In genomic region chr4:118261291-118261690, GRCm38 (mm10) we compare ENCODE assay signal across 8 mouse cellular contexts. TPM values are rescaled to one million over a fixed set of nuclear protein-coding genes. Genes with fewer than 3 reads are reported as not detected.
A peak's percentile ranks its signal among the peaks of the same experiment; 100 is the strongest.
DNase-seq lines count a peak whose midpoint lies in the region; ATAC-seq and TF ChIP-seq lines count a peak whose summit lies in the region.

No protein-coding gene starts in this region.

- H3K27ac ChIP-seq in gastrocnemius, adult 2 months = 0 out of 2 replicates have a peak overlapping the region, but pooled peaks have one; percentile 6
- no peak overlapping the region for H3K27ac ChIP-seq in CH12.LX (ENCODE audit: insufficient read depth, low read depth)
- peak overlapping the region; percentile 73 for H3K27ac ChIP-seq in forebrain, embryonic 16.5 days (ENCODE audit: low read length)
- no peak overlapping the region for H3K27ac ChIP-seq in liver, postnatal 0 days (ENCODE audit: low read depth)

- intact Hi-C loops in gastrocnemius, adult 2 months (cut with DNase I) = no loop called here
- intact Hi-C loops in gastrocnemius, postnatal 36 days (cut with DNase I) = no loop called here

- no peak for TF ChIP-seq CTCF in gastrocnemius, adult 2 months (IDR thresholded peaks at IDR 0.05)
- no peak for TF ChIP-seq CTCF in CH12.LX (conservative IDR thresholded peaks at IDR 0.05 in 1 of 2, IDR thresholded peaks at IDR 0.05 in 1 of 2; ENCODE audit: low read depth in 2 of 2, low read length in 2 of 2)
- TF ChIP-seq CTCF in liver, postnatal 0 days (IDR thresholded peaks at IDR 0.05; ENCODE audit: low read depth) = no peak

- H3K4me3 ChIP-seq in gastrocnemius, adult 2 months = peak overlapping the region; percentile 72
- no peak overlapping the region for H3K4me3 ChIP-seq in CH12.LX (replicated peaks in 1 of 3; ENCODE audit: low read depth in 2 of 3, low read length in 2 of 3, poor library complexity in 1 of 3)
- H3K4me3 ChIP-seq in forebrain, embryonic 16.5 days (replicated peaks; ENCODE audit: low read length) = peak overlapping the region; percentile 56
- no peak overlapping the region for H3K4me3 ChIP-seq in liver, postnatal 0 days (ENCODE audit: low read depth, low read length)

- ATAC-seq in forebrain, embryonic 16.5 days = peak; percentile 2; the same call in 1 of the 2 replicates
- ATAC-seq in liver, postnatal 0 days = 0 out of 2 replicates have a peak, but pooled peaks have one; percentile 9

- H3K9ac ChIP-seq in CH12.LX (ENCODE audit: insufficient read depth, low read depth) = no peak overlapping the region
- H3K9ac ChIP-seq in forebrain, embryonic 16.5 days (replicated peaks; ENCODE audit: low read depth, low read length) = peak overlapping the region; percentile 66
- no peak overlapping the region for H3K9ac ChIP-seq in liver, postnatal 0 days (replicated peaks)

- no peak for TF ChIP-seq RAD21 in CH12.LX (IDR thresholded peaks at IDR 0.05; ENCODE audit: low read depth, low read length)

- TF ChIP-seq EP300 in CH12.LX (IDR thresholded peaks at IDR 0.05; ENCODE audit: low read length) = no peak
- TF ChIP-seq EP300 in liver, postnatal 0 days (IDR thresholded peaks at IDR 0.05; ENCODE audit: low read depth) = no peak

- H3K36me3 ChIP-seq in CH12.LX (replicated peaks in 1 of 2; ENCODE audit: control insufficient read depth in 1 of 2, insufficient read depth in 1 of 2, low read length in 1 of 2) = no peaks in the 10 kb centered on the region
- no peaks in the 10 kb centered on the region for H3K36me3 ChIP-seq in forebrain, embryonic 16.5 days (ENCODE audit: control insufficient read depth, insufficient read depth)
- no peaks in the 10 kb centered on the region for H3K36me3 ChIP-seq in liver, postnatal 0 days (replicated peaks; ENCODE audit: insufficient read depth, low read length)

- TF ChIP-seq POLR2A in CH12.LX (IDR thresholded peaks at IDR 0.05; ENCODE audit: low read depth, low read length) = no peak

- no peaks in the 10 kb centered on the region for H3K79me2 ChIP-seq in CH12.LX (replicated peaks; ENCODE audit: control insufficient read depth, extremely low read depth, insufficient read depth, poor library complexity, severe bottlenecking)

- H3K4me2 ChIP-seq in CH12.LX (ENCODE audit: insufficient read depth, low read depth, poor library complexity, severe bottlenecking) = 0 out of 2 replicates have a peak overlapping the region, but pooled peaks have one; percentile 75
- H3K4me2 ChIP-seq in forebrain, embryonic 16.5 days (ENCODE audit: low read length) = peak overlapping the region; percentile 77
- H3K4me2 ChIP-seq in liver, postnatal 0 days (ENCODE audit: low read depth, low read length) = peak overlapping the region; percentile 71; the same call in 1 of the 2 replicates

- no peaks in the 10 kb centered on the region for H3K9me3 ChIP-seq in CH12.LX (replicated peaks; ENCODE audit: low read length)
- no peaks in the 10 kb centered on the region for H3K9me3 ChIP-seq in forebrain, embryonic 16.5 days (ENCODE audit: control insufficient read depth, low read length)
- H3K9me3 ChIP-seq in liver, postnatal 0 days (ENCODE audit: low read length) = no peaks in the 10 kb centered on the region

- no peak for DNase-seq in gastrocnemius, adult 2 months
- no peak for DNase-seq in gastrocnemius, postnatal 36 days
- no peak for DNase-seq in CH12.LX (ENCODE audit: extremely low read depth)
- no peak for DNase-seq in liver, postnatal 0 days
- no peak for DNase-seq in c-Kit-positive CD71-positive TER-119-positive erythroid progenitor cells, embryonic 14.5 days (ENCODE audit: low spot score)
- DNase-seq in layer of hippocampus, adult 18-20 months (ENCODE audit: low spot score in 2 of 2) = no peak
- DNase-seq in lung, postnatal 10 days = no peak

- peaks cover 0 to 5% of the 10 kb centered on the region in 2 experiments; a peak in 2 of 4 replicates for H3K4me1 ChIP-seq in CH12.LX (ENCODE audit: control insufficient read depth in 1 of 2, insufficient read depth in 2 of 2)
- peaks cover 53% of the 10 kb centered on the region for H3K4me1 ChIP-seq in forebrain, embryonic 16.5 days (replicated peaks; ENCODE audit: control insufficient read depth, insufficient read depth, low read length)
- peaks cover 13% of the 10 kb centered on the region for H3K4me1 ChIP-seq in liver, postnatal 0 days (ENCODE audit: insufficient read depth)

- H3K27me3 ChIP-seq in CH12.LX (replicated peaks) = peaks cover 98% of the 10 kb centered on the region
- no peaks in the 10 kb centered on the region for H3K27me3 ChIP-seq in forebrain, embryonic 16.5 days (replicated peaks; ENCODE audit: control insufficient read depth, insufficient read depth, low read length)
- no peaks in the 10 kb centered on the region for H3K27me3 ChIP-seq in liver, postnatal 0 days (ENCODE audit: insufficient read depth, low read length)

- dilution Hi-C loops in CH12.LX (cut with MboI; ENCODE audit: extremely low pct_ligation_motif_present, extremely low pct_unique_long_range_greater_than_20kb, low sequenced_read_pairs) = no loop called here

- in situ Hi-C loops in CH12.LX (cut with MboI; ENCODE audit: low pct_ligation_motif_present, low pct_unique_long_range_greater_than_20kb, low sequenced_read_pairs) = no loop called here

- 22% methylated on average over 5 of the region's 5 CpGs for WGBS in forebrain, embryonic 16.5 days
- 32% methylated on average over 5 of the region's 5 CpGs for WGBS in liver, postnatal 0 days (ENCODE audit: insufficient replicate concordance)

TF ChIP-seq in CH12.LX, 34 proteins besides CTCF, POLR2A, EP300 and RAD21:
- TF ChIP-seq PAX5 (IDR thresholded peaks at IDR 0.05; ENCODE audit: low read length) (no peak), JUN (IDR thresholded peaks at IDR 0.05; ENCODE audit: insufficient read depth, low read depth, low read length) (no peak), USF1 (IDR thresholded peaks at IDR 0.05; ENCODE audit: low read depth, low read length) (no peak), HCFC1 (IDR thresholded peaks at IDR 0.05; ENCODE audit: low read depth, low read length) (no peak), USF2 (conservative IDR thresholded peaks at IDR 0.05; ENCODE audit: low read depth, low read length) (no peak), NELFE (IDR thresholded peaks at IDR 0.05; ENCODE audit: low read depth, low read length) (no peak)

RNA-seq across cellular contexts. Expression of gene Ptprf, which starts 29.9 kb away (rescaled TPM):
- total RNA-seq in gastrocnemius, adult 2 months (2021) = 1 to 10 TPM; 1.5 to 2.5 TPM
- total RNA-seq in gastrocnemius, postnatal 36 days (2021) = 1 to 10 TPM; 2.7 to 3.0 TPM
- 0.13 and 0.21 TPM in 2 replicates for total RNA-seq in CH12.LX (2012; rRNA removed)
- total RNA-seq in CH12.LX (2014; rRNA removed) = not detected in 2 replicates
- polyA plus RNA-seq in CH12.LX (2012; ENCODE audit: insufficient read length, low read depth) = 0.11 and 0.14 TPM in 2 replicates
- 77.0 and 81.6 TPM in 2 replicates for polyA plus RNA-seq in forebrain, embryonic 16.5 days (2015; fragmentation: Nextera tagmentation; extraction: Ambion mirVana)
- polyA plus RNA-seq in liver, postnatal 0 days (2015; fragmentation: Nextera tagmentation; extraction: Ambion mirVana) = 10.3 and 11.8 TPM in 2 replicates
- total RNA-seq in layer of hippocampus, adult 18-20 months (2021) = 10 to 100 TPM; 67.6 to 77.5 TPM

Comparison
In these comparisons a context has a peak if more than half of its experiments do, and no peak if none do; other contexts are left out.
1. H3K27ac ChIP-seq: peak in gastrocnemius, adult 2 months (single experiment) and forebrain, embryonic 16.5 days (single experiment); none in CH12.LX (single experiment) and liver, postnatal 0 days (single experiment).
2. H3K4me3 ChIP-seq: peak in gastrocnemius, adult 2 months (single experiment) and forebrain, embryonic 16.5 days (single experiment); none in CH12.LX (0 of 3) and liver, postnatal 0 days (single experiment).
3. RNA of gene Ptprf, which starts 29.9 kb away (total RNA-seq): 67.6 to 77.5 TPM in layer of hippocampus, adult 18-20 months; 2.7 to 3.0 TPM in gastrocnemius, postnatal 36 days, 1.5 to 2.5 TPM in gastrocnemius, adult 2 months and 0.13 to 0.21 TPM in CH12.LX; every median in the first group is over 10 times any median in the second.
4. Peak in every context shown above with its lines, with median percentiles within 50 percentile points of each other: H3K4me2 ChIP-seq.